Mouse (Mus musculus): ENCODE results near the gene Itga9.

- TF ChIP-seq CTCF (IDR thresholded peaks at IDR 0.05; ENCODE audit: low read depth, low read length) (no peak), POLR2A (IDR thresholded peaks at IDR 0.05; ENCODE audit: extremely low read depth, insufficient read depth, low read length) (no peak)
Observed at GRCm38 (mm10) chr9:118693256-118693655, 86.8 kb downstream of the Itga9 start.

Data from liver, adult 2 months (tissue).